Mouse (Mus musculus): ENCODE results near the gene Mul1. TPM values are rescaled to one million over a fixed set of nuclear protein-coding genes. Genes with fewer than 3 reads are reported as not detected.

Gene Mul1
- polyA plus RNA-seq (2017; shearing (Covaris generic)): 13.9 TPM

DNA sequence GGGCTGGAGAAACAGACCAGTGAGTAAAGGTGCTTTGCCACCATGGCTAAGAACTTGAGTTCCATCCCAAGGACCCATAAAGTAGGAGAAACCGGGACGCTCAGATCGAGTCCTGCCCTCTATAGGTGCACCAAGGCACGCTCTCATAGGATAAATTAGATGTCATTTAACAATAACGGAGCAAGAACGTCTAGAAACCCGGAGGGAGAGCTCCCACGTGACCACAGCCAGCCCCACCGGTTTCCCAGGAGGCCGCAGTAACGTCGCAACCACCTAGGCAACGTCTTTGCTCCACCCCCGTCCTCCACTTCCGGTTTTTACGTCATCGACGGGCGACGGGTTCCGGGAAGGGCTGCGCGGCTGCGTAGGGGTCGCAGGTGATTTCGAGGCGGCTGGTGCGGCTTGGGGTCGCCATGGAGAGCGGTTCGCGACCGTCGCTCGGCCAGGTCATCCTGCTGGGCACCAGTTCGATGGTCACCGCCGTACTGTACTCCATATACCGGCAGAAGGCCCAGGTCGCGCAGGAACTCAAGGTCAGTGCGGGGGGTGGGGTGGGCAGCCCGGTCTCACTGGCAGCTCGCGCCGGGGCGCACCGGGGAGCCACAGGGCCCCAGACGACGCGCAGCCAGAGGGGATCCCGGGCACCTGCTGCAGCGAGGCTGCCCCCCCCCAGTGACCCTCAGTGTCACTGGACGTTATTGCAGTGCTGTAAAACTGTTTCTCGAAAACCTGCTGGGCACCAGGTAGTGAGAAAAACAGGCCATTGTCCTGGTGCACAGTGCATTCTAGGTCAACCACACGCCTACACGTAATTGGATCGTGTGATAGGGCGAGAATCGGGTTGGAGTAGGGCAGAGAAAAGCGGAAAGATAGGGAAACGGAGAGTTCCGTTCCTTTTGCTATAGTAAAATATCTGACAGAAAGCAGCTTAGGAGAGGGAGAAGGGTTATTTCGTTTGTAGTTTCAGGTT lies at the start of gene Mul1:
Gene Mul1, plus strand, starts transcription at position 325 of the 970 bp plus-strand sequence.

DNA sequence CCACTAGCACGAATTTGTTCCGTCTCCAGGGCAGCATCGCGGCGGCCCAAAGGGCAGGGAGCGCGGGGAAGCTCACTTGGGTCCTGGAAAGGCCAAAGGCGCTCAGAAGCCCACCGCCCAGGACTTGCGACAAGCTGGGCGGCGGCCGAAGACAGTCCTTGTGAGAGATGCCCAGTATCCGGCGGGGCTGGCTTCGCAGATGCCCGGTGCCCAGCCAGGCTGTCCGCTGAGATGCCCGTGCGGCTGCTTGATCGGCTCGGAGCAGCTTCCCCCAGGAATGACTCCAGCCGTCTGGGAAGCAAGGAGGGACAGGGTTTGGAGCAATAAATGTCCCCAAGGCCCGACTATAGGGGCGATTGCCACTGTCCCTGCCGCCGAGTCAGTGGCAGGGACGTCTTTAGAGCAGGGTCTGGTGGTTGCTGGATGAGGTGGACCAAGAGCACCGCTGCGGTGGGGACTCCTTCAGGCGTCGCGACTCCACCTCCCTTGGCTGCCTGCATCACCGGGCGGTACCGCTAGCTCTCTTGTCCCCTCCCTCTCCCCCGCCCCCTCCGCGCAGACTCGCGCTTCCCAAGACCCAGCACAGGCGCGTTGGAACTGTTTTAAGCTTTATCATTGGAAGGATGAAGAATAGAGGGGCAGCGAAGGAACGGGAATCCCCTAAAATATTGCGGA lies 38.4 kb upstream of the Mul1 start, which contains the start of gene Fam43b:
Gene Fam43b, minus strand, starts transcription at position 558 of the 675 bp plus-strand sequence.

DNA sequence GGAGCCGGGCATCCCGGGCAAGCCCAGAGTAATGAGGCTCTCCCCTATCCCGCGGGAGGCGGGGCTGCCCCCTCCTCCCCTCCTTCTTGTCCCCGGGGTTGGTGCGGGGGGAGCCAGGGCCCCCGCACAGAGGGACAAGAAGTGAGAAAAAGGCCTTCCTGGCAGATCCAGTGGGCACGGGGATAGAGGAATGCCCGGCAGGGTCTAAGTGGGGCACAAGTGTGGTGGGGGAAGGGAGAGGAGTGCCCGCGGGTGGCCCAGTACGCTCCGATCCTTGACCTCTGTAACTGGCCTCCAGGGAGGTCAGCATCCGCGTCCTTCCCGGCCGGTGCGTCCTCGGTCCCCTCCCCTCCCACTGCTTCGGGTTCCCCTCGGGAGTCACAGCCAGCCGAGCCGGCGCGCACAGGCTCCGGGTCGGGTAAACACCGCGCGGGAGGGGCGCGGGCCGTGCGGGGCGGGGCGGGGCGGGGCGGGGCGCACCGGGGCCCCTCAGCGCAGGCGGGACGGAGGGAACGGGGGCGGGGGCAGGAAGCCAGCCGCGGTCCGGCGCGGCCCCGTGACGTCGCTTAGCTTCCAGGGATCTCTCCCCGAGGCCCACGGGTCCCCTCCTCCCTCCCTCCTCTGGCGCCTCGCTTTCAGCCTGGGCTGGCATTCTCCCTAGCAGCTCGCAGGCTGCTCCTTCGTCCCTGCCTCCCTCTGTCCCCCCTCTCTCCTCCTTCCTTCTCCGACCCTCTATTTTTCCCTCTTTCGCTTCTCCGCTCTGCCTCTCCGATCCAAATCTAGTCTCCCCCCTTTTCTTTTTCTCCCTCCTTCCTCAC lies 19.5 kb downstream of the Mul1 start, which contains the start of gene Camk2n1:
Gene Camk2n1, plus strand, starts transcription at position 562 of the 818 bp plus-strand sequence.

Other genes starting within 250 kb of the Mul1 start
- gene Hp1bp3, start 218.4 kb upstream of the Mul1 start, polyA plus RNA-seq (2017; shearing (Covaris generic)): 206 TPM
- gene Sh2d5, start 184.3 kb upstream of the Mul1 start, polyA plus RNA-seq (2017; shearing (Covaris generic)): not detected
- not detected for gene Kif17, start 184.2 kb upstream of the Mul1 start, polyA plus RNA-seq (2017; shearing (Covaris generic))
- gene Ddost, start 129.9 kb upstream of the Mul1 start, polyA plus RNA-seq (2017; shearing (Covaris generic)): 130 TPM
- 19.2 TPM for gene Pink1, start 108.4 kb upstream of the Mul1 start, polyA plus RNA-seq (2017; shearing (Covaris generic))
- gene Cda, start 66.7 kb upstream of the Mul1 start, polyA plus RNA-seq (2017; shearing (Covaris generic)): not detected
- not detected for gene Fam43b, start 38.1 kb upstream of the Mul1 start, polyA plus RNA-seq (2017; shearing (Covaris generic))
- 0.44 TPM for gene Camk2n1, start 19.6 kb downstream of the Mul1 start, polyA plus RNA-seq (2017; shearing (Covaris generic))
- gene Vwa5b1, start 201.2 kb downstream of the Mul1 start, polyA plus RNA-seq (2017; shearing (Covaris generic)): not detected

All from activated CD4-positive, CD25-positive, alpha-beta regulatory T cell, adult 9 weeks (primary cell).